Mouse (Mus musculus) midbrain, postnatal 0 days (tissue): Measurements from ENCODE around the gene Gpx4. TPM values are rescaled to one million over a fixed set of nuclear protein-coding genes. Genes with fewer than 3 reads are reported as not detected.

Experiments used
- ATAC-seq: fragments of 200-750 bp; cut with Nextera tagmentation; 2 replicates; pipeline ENCODE4 v1.8.0; 2017; ENCODE audit warnings: moderate number of reproducible peaks, mild to moderate bottlenecking, moderate TSS enrichment, moderate library complexity; ENCODE audit not compliant: low FRiP score
- DNase-seq: peaks from one replicate; pipeline ENCODE4 v3.0.0-alpha.2; 2015; ENCODE audit warnings: low spot score
- H3K27ac ChIP-seq: fragments of 300-500 bp; sonication (generic); 2 replicates; pipeline ENCODE4 v1.5.1; 2014; ENCODE audit warnings: low read depth, mild to moderate bottlenecking, low read length, mixed read lengths
- H3K27me3 ChIP-seq: fragments of 300-500 bp; sonication (generic); 2 replicates; pipeline ENCODE4 v1.6.1; 2014; ENCODE audit warnings: low read length, control low read depth, mixed read lengths; ENCODE audit not compliant: insufficient read depth
- H3K36me3 ChIP-seq: fragments of 300-500 bp; sonication (generic); 2 replicates; pipeline ENCODE4 v1.6.1; 2014; ENCODE audit warnings: low read length, control low read depth, mixed read lengths; ENCODE audit not compliant: insufficient read depth
- H3K4me1 ChIP-seq: fragments of 300-500 bp; sonication (generic); 2 replicates; pipeline ENCODE4 v1.6.1; 2014; ENCODE audit warnings: mild to moderate bottlenecking, control low read depth, antibody characterized with exemption, low read length, mixed read lengths; ENCODE audit not compliant: insufficient read depth
- H3K4me2 ChIP-seq: fragments of 300-500 bp; sonication (generic); 2 replicates; pipeline ENCODE4 v1.6.1; 2014; ENCODE audit warnings: low read depth, mild to moderate bottlenecking, low read length, mixed read lengths; ENCODE audit not compliant: poor library complexity, severe bottlenecking
- H3K4me3 ChIP-seq: fragments of 300-500 bp; sonication (generic); 2 replicates; pipeline ENCODE4 v1.5.1; 2014; ENCODE audit warnings: low read depth, mild to moderate bottlenecking, low read length, moderate library complexity
- H3K9ac ChIP-seq: fragments of 300-500 bp; sonication (generic); replicated peaks from 2 replicates; pipeline ENCODE4 v1.6.1; 2014; ENCODE audit warnings: mild to moderate bottlenecking, low read length, moderate library complexity, mixed read lengths; ENCODE audit not compliant: poor library complexity, severe bottlenecking
- H3K9me3 ChIP-seq: fragments of 300-500 bp; sonication (generic); 2 replicates; pipeline ENCODE4 v1.6.1; 2016; ENCODE audit warnings: low read length, control low read depth
- CTCF ChIP-seq: IDR thresholded peaks from 2 replicates; pipeline ENCODE4 v1.5.1; 2016; ENCODE audit warnings: antibody characterized with exemption, mild to moderate bottlenecking
- WGBS: fragments of 180-500 bp; shearing (Covaris S2); extraction: QIAGEN DNeasy Blood & Tissue Kit; methylation state at CpG from one replicate; pipeline ENCODE4 v1.1.7; 2014; 5-methylcytosine and 5-hydroxymethylcytosine counted together
- polyA plus RNA-seq: library from polyadenylated mRNA; unstranded; fragments of >200 nt; fragmentation: Nextera tagmentation; extraction: Ambion mirVana; gene quantifications from 2 replicates; pipeline ENCODE4 v1.2.1, GENCODE M21; 2015
- total RNA-seq: library from RNA; depleted of rRNA; stranded (reverse); fragments of >200 nt; gene quantifications from 2 replicates; pipeline ENCODE4 v1.2.3, GENCODE M21; 2014

Gpx4 gene
- total and polyA plus RNA-seq, 2 experiments from 2014 or later: 350 to 635 TPM

GRCm38 (mm10) chr10:80094085-80094484 is 47.1 kb downstream of the Gpx4 start:
- no peak overlapping the region for H3K27ac ChIP-seq
- H3K4me2 ChIP-seq: no peak overlapping the region
- H3K36me3 ChIP-seq: no peaks in the 10 kb centered on the region; the same call in 1 of the 2 replicates
- DNase-seq (no peak), ATAC-seq (no peak)
- no peak overlapping the region for H3K9ac ChIP-seq
- no peaks in the 10 kb centered on the region for H3K27me3 ChIP-seq
- H3K4me1 ChIP-seq: no peaks in the 10 kb centered on the region
- H3K9me3 ChIP-seq: no peaks in the 10 kb centered on the region
- H3K4me3 ChIP-seq: no peak overlapping the region
- WGBS: 87% methylated on average over 6 of the region's 6 CpGs
- no peak for TF ChIP-seq CTCF

- H3K36me3 ChIP-seq: no peaks in the 10 kb centered on the region; the same call in 1 of the 2 replicates
- no peak overlapping the region for H3K4me3 ChIP-seq
- H3K4me1 ChIP-seq: no peaks in the 10 kb centered on the region
- H3K4me2 ChIP-seq: no peak overlapping the region
- DNase-seq (no peak), ATAC-seq (no peak)
- no peak for TF ChIP-seq CTCF
- WGBS: 90% methylated on average over 3 of the region's 3 CpGs
- H3K27me3 ChIP-seq: no peaks in the 10 kb centered on the region
- H3K9ac ChIP-seq: no peak overlapping the region
- H3K9me3 ChIP-seq: no peaks in the 10 kb centered on the region
- H3K27ac ChIP-seq: no peak overlapping the region
Observed at GRCm38 (mm10) chr10:80094684-80095083, 47.7 kb downstream of the Gpx4 start.

GRCm38 (mm10) chr10:80095547-80095946 is 48.6 kb downstream of the Gpx4 start:
- Histone ChIP-seq H3K27me3 (no peaks in the 10 kb centered on the region), H3K9ac (no peak overlapping the region), H3K4me3 (no peak overlapping the region), H3K36me3 (no peaks in the 10 kb centered on the region; the same call in 1 of the 2 replicates), H3K4me1 (no peaks in the 10 kb centered on the region), H3K4me2 (no peak overlapping the region), H3K9me3 (no peaks in the 10 kb centered on the region), H3K27ac (no peak overlapping the region)
- ATAC-seq (no peak), DNase-seq (no peak)
- 88% methylated on average over 5 of the region's 5 CpGs for WGBS
- TF ChIP-seq CTCF: no peak

- Histone ChIP-seq H3K9me3 (no peaks in the 10 kb centered on the region), H3K27me3 (no peaks in the 10 kb centered on the region), H3K36me3 (no peaks in the 10 kb centered on the region), H3K9ac (no peak overlapping the region), H3K4me3 (no peak overlapping the region), H3K4me1 (peaks cover 7% of the 10 kb centered on the region; the same call in 1 of the 2 replicates), H3K4me2 (no peak overlapping the region), H3K27ac (no peak overlapping the region)
- WGBS: 19% methylated on average over 6 of the region's 7 CpGs
- TF ChIP-seq CTCF: no peak
- ATAC-seq (no peak), DNase-seq (no peak)
Observed at GRCm38 (mm10) chr10:80097275-80097674, 50.3 kb downstream of the Gpx4 start.

- ATAC-seq (no peak), DNase-seq (no peak)
- Histone ChIP-seq H3K4me3 (no peak overlapping the region), H3K27me3 (no peaks in the 10 kb centered on the region), H3K9me3 (no peaks in the 10 kb centered on the region), H3K9ac (no peak overlapping the region), H3K4me2 (no peak overlapping the region), H3K36me3 (no peaks in the 10 kb centered on the region), H3K4me1 (peaks cover 7% of the 10 kb centered on the region; the same call in 1 of the 2 replicates), H3K27ac (no peak overlapping the region)
- TF ChIP-seq CTCF: no peak
- WGBS: 94% methylated on average over 5 of the region's 5 CpGs
Observed at GRCm38 (mm10) chr10:80098630-80099029, 51.7 kb downstream of the Gpx4 start.

GRCm38 (mm10) chr10:80100982-80101381 is 54.0 kb downstream of the Gpx4 start:
- Histone ChIP-seq H3K36me3 (no peaks in the 10 kb centered on the region), H3K27ac (no peak overlapping the region), H3K4me3 (no peak overlapping the region), H3K4me1 (peaks cover 7% of the 10 kb centered on the region; the same call in 1 of the 2 replicates), H3K9ac (no peak overlapping the region; the same call in 1 of the 2 replicates), H3K4me2 (no peak overlapping the region; the same call in 1 of the 2 replicates), H3K9me3 (no peaks in the 10 kb centered on the region), H3K27me3 (no peaks in the 10 kb centered on the region)
- 70% methylated on average over 11 of the region's 11 CpGs for WGBS
- no peak for TF ChIP-seq CTCF
- ATAC-seq: no peak
- DNase-seq: no peak
